Mouse (Mus musculus) embryo, embryonic 10.5 days (tissue): ENCODE data around the gene Gm5128.
"Not testable (repeated sequence)": the region's sequence is repeated elsewhere in the genome, so short reads cannot be mapped to it uniquely, and the experiment has no call there.

Source experiments
- DNase-seq: peaks from one replicate; pipeline ENCODE4 v3.0.0-alpha.2; 2015; ENCODE audit warnings: low spot score

Gm5128 gene

DNA sequence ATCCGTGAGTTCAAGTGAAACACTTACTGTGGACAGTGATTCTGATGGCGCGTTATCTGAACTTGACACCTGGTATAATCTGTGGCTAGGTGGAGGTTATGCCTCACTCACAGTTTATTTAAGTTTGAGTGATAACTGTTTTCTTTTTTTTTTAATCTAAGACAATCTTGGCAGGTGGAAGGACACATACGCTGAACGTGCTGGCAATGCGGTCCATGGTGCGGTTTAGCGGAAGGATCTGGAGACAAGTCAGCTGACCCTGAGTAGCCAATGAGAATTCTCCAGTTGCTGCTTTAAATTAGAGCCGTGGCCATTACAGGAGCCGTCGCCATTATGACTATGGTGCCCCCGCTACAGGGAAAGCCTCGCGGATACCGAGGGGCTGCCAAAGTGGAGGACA is at the start of gene Gm5128:
Gene Gm5128, plus strand, starts transcription at position 301 of the 400 bp plus-strand sequence.
- DNase-seq, result not testable (repeated sequence)

DNA sequence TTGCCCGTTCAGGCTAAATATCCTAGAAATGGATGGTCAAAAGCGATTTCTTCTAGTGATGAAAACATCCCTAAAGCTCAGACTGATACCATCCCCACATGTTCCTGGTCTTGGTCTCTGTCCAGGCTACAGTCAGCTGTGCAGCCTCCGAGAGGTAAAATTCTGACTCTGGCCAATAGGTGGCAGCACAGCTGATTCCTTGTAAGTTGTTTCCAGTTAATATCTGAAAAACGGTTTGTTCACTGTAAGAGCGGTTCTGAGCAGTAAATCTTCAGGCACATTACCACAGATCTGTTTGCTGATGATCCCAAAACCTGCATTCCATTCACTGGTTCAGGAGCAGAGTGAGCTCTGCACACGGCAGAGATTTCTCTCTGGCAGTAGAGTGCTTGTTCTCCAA is 12.4 kb upstream of the Gm5128 start:
- not testable (repeated sequence) for DNase-seq

DNA sequence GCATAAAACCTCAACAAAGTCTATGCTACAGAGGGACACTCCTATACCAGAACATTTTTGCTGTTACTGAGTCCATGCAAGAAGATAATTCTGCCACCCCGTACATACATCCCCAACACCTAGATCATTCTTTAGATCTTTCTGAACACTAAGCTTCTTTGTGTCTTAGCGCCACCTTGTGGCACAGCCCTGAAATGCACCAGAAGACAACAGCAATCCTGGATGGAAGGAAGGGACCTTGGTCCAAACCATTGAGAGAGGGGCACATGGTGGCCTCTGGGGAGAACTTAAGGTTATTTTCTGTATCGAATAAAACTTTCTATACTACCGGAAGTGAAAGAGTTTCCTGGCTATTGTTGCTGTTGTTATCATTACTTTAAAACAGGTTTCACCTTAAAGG is 11.1 kb upstream of the Gm5128 start:
- DNase-seq, result not testable (repeated sequence)

DNA sequence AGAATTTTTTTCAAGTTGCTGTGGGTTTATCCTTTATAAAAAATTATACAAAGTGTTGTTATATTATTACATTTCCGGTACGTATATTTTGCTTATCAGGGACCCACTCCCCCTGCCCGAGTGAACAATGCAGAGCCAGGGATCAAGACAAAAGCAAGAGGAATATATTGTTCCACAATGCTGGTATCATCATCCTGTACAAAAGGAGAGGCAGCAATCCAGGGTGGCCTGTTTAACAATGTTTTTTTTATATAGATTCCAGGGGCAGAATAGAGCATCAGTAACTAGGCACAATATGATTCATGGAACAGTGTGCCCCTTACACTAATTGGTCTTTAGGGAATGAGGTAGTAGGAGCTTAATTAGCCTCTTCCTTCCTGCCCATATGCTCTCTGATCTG is 30.5 kb downstream of the Gm5128 start:
- DNase-seq, result not testable (repeated sequence)

DNA sequence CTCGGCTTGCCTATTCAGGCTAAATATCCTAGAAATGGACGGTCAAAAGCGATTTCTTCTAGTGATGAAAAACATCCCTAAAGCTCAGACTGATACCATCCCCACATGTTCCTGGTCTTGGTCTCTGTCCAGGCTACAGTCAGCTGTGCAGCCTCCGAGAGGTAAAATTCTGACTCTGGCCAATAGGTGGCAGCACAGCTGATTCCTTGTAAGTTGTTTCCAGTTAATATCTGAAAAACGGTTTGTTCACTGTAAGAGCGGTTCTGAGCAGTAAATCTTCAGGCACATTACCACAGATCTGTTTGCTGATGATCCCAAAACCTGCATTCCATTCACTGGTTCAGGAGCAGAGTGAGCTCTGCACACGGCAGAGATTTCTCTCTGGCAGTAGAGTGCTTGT is 48.1 kb downstream of the Gm5128 start:
- not testable (repeated sequence) for DNase-seq

DNA sequence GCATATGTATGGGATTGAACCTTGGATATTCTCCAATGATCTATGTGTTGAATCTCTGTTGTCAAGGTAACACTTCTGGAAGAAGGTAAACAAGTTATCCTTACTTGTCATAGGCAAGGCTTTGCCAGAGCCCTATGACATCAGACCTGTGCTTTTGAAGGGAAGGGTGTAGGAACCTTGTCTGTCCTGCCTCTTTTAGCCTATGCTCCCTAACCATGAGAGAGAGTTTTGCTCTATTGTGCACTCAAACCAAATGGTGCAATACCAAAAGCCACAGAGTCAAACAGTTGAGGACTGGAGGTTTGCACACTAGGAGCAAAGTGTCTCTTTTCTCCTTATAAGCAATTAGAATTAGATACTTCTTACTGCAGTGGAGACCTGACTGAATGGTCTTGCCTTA is 48.7 kb downstream of the Gm5128 start:
- DNase-seq, result not testable (repeated sequence)

DNA sequence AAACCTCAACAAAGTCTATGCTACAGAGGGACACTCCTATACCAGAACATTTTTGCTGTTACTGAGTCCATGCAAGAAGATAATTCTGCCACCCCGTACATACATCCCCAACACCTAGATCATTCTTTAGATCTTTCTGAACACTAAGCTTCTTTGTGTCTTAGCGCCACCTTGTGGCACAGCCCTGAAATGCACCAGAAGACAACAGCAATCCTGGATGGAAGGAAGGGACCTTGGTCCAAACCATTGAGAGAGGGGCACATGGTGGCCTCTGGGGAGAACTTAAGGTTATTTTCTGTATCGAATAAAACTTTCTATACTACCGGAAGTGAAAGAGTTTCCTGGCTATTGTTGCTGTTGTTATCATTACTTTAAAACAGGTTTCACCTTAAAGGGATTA is 49.4 kb downstream of the Gm5128 start:
- DNase-seq, result not testable (repeated sequence)
